Mouse (Mus musculus): Measurements from ENCODE around the gene Spata3.

GRCm38 (mm10) chr1:86048231-86048630 lies 31.6 kb downstream of the Spata3 start:
- TF ChIP-seq GATA1 (IDR thresholded peaks at IDR 0.05; ENCODE audit: borderline replicate concordance, low read length) (no peak), FLI1 (IDR thresholded peaks at IDR 0.05; ENCODE audit: low read length) (no peak)
